Mouse (Mus musculus) limb, embryonic 10.5 days (tissue): ENCODE results near the gene Gm3402. TPM values are rescaled to one million over a fixed set of nuclear protein-coding genes. Genes with fewer than 3 reads are reported as not detected.
"Not testable (repeated sequence)": the region's sequence is repeated elsewhere in the genome, so short reads cannot be mapped to it uniquely, and the experiment has no call there.

ENCODE experiments used
- DNase-seq: peaks from one replicate; pipeline ENCODE4 v3.0.0-alpha.2; 2017; ENCODE audit warnings: low spot score
- H3K27ac ChIP-seq: fragments of 300-500 bp; sonication (generic); 2 replicates; pipeline ENCODE4 v1.5.1; 2016; ENCODE audit warnings: mild to moderate bottlenecking
- H3K27me3 ChIP-seq: fragments of 300-500 bp; sonication (generic); 2 replicates; pipeline ENCODE4 v1.6.1; 2016; ENCODE audit warnings: low read depth, mild to moderate bottlenecking; ENCODE audit not compliant: poor library complexity, severe bottlenecking
- H3K36me3 ChIP-seq: fragments of 300-500 bp; sonication (generic); 2 replicates; pipeline ENCODE4 v1.6.1; 2016; ENCODE audit warnings: mild to moderate bottlenecking, moderate library complexity
- H3K4me1 ChIP-seq: fragments of 300-500 bp; sonication (generic); 2 replicates; pipeline ENCODE4 v1.6.1; 2016
- H3K4me3 ChIP-seq: fragments of 300-500 bp; sonication (generic); 2 replicates; pipeline ENCODE4 v1.5.1; 2016; ENCODE audit warnings: mild to moderate bottlenecking, moderate library complexity
- H3K9me3 ChIP-seq: fragments of 300-500 bp; sonication (generic); replicated peaks from 2 replicates; pipeline ENCODE4 v1.6.1; 2016; ENCODE audit warnings: mild to moderate bottlenecking
- WGBS: fragments of 180-500 bp; shearing (Covaris S2); methylation state at CpG from one replicate; pipeline ENCODE4 v1.1.7; 2016; 5-methylcytosine and 5-hydroxymethylcytosine counted together
- polyA plus RNA-seq: library from polyadenylated mRNA; unstranded; fragments of >200 nt; fragmentation: Nextera tagmentation; extraction: Ambion mirVana; gene quantifications from 2 replicates; pipeline ENCODE4 v1.2.1, GENCODE M21; 2016

Gm3402 gene
- not detected in 2 replicates for polyA plus RNA-seq

DNA sequence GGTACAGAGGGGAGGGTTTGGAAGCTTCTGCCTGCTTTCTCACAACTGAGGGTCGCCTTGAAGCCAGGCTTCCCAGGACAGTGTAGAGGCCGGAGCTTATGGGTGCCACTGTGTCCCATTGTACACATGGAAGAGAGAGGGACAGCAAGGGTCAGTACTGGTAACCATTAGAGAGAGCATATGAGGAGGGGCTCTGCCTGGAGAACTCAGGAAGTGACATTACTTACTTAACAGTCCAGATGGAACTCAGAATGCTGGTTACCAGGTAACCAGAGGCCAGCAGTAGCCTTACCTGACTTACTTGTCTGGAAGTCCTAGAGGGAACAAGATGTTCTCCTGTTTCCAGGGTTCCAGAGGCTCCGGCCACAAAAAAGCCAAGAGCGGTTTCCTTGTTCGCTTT is at the start of gene Gm3402:
Gene Gm3402, plus strand, starts transcription at position 301 of the 400 bp plus-strand sequence.
- not testable (repeated sequence) for H3K27ac ChIP-seq, H3K36me3 ChIP-seq, H3K4me1 ChIP-seq, DNase-seq, H3K27me3 ChIP-seq, H3K4me3 ChIP-seq, H3K9me3 ChIP-seq
- WGBS: 90% methylated on average over 2 of the region's 5 CpGs

DNA sequence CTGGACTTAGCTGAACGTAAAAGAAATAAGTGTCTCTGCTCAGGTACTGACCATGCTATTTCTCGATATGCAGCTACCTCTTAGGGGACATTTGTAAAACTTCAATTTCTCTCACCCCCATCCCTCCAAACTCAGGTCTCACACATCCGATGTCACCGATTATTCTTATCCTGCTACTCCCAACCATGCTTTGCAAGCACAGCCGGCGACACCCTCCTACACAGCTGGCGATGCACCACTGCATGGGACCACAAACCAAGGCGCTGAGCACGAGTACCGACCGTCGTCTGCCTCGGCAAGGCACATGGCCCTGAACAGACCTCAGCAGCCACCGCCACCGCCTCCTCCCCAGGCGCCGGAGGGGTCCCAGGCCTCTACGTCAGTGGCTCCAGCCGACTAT is 47.3 kb upstream of the Gm3402 start:
- DNase-seq: no peak
- Histone ChIP-seq H3K4me3 (no peak overlapping the region), H3K9me3 (no peaks in the 10 kb centered on the region), H3K27me3 (no peaks in the 10 kb centered on the region), H3K4me1 (no peaks in the 10 kb centered on the region), H3K27ac (no peak overlapping the region), H3K36me3 (peaks cover 5% of the 10 kb centered on the region; the same call in 1 of the 2 replicates)
- WGBS: 95% methylated on average over 19 of the region's 19 CpGs

DNA sequence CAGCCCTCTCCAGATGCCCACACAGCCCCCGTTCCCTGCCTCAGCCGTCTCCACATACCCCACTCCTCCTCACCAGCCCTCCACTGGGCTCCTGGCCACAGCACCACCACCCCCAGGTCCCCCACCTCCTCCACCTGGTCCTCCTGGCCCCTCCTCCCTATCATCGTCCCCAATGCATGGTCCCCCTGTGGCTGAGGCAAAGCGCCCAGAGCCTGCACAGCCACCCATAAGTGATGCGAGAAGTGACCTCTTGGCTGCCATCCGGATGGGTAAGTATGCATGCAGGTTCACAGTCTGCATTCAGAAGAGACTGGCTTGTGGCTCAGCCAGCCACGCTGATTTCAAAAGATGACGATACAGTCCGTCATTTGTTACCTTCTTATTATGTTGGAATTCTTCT is 45.6 kb upstream of the Gm3402 start:
- peaks cover 5% of the 10 kb centered on the region; the same call in 1 of the 2 replicates for H3K36me3 ChIP-seq
- H3K9me3 ChIP-seq: no peaks in the 10 kb centered on the region
- DNase-seq: no peak
- no peak overlapping the region for H3K27ac ChIP-seq
- H3K4me3 ChIP-seq: no peak overlapping the region
- no peaks in the 10 kb centered on the region for H3K4me1 ChIP-seq
- 92% methylated on average over 9 of the region's 9 CpGs for WGBS
- no peaks in the 10 kb centered on the region for H3K27me3 ChIP-seq

DNA sequence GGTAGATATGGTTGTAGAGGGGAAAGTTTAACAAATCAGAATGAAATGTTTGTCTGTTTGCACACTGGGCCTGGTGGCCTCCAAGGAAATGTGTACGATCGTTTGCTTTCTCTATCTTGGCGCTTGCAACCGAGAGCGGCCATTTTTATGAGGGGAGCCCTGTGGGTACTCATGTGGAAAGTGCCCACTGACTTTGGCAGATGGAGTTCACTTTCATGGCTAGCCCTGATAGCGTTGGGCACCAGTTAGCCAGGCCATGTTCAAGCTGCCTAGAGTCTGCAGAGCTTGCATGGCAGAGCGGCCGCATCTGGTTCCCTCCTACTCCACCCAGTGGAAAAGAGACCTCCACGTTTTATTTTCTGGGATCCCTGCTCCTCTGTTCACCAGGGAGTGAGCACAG is 43.1 kb upstream of the Gm3402 start:
- H3K27me3 ChIP-seq: no peaks in the 10 kb centered on the region
- WGBS: 89% methylated on average over 9 of the region's 9 CpGs

DNA sequence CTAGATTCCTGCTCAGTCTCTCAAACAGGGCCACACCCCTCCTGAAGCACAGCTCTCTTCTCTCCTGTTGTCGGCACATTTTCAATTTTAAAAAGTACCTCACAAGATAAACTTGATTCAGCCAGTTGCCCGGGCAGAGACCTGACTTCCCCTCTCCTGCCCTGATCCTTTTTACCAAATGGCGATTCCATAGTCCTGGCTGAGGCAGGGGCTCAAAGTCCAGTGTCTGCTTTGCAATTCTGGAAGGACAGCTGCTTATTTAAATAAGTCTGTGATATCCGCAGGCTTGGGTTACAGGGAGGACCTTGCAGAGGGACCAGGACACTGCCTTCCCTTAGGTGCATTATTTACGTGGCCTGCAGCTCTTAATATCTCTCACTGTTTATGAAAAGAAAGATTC is 42.6 kb upstream of the Gm3402 start:
- 91% methylated on average over 5 of the region's 5 CpGs for WGBS
- DNase-seq: no peak
- Histone ChIP-seq H3K4me3 (no peak overlapping the region), H3K27ac (no peak overlapping the region), H3K27me3 (no peaks in the 10 kb centered on the region), H3K36me3 (peaks cover 5% of the 10 kb centered on the region; the same call in 1 of the 2 replicates), H3K9me3 (no peaks in the 10 kb centered on the region), H3K4me1 (no peaks in the 10 kb centered on the region)

More for the DNA sequence above, 43.1 kb upstream of the Gm3402 start:
- no peak for DNase-seq
- peaks cover 5% of the 10 kb centered on the region; the same call in 1 of the 2 replicates for H3K36me3 ChIP-seq
- no peaks in the 10 kb centered on the region for H3K9me3 ChIP-seq
- H3K27ac ChIP-seq: no peak overlapping the region
- H3K4me3 ChIP-seq: no peak overlapping the region
- no peaks in the 10 kb centered on the region for H3K4me1 ChIP-seq

DNA sequence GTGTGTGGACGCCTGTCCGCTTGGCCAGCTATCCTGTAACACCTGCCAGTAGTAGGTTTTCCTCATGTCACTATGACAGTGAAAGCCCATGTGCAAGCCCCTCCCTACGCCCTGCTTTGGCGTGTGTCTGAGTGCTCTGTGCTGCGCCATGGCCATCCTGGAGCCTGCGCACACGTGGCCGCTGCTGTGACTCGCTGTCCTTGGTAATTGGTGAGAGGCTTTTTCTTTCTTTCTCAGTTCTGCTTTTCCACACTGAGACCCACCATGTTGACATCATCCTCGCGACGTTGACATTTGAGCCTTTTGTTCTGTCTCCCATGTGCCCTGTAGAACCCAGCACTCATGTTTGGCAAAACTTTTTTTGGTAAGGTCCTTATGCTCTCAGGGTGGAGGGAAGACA is 42.1 kb upstream of the Gm3402 start:
- peaks cover 5% of the 10 kb centered on the region; the same call in 1 of the 2 replicates for H3K36me3 ChIP-seq
- WGBS: 94% methylated on average over 12 of the region's 12 CpGs
- no peak for DNase-seq

DNA sequence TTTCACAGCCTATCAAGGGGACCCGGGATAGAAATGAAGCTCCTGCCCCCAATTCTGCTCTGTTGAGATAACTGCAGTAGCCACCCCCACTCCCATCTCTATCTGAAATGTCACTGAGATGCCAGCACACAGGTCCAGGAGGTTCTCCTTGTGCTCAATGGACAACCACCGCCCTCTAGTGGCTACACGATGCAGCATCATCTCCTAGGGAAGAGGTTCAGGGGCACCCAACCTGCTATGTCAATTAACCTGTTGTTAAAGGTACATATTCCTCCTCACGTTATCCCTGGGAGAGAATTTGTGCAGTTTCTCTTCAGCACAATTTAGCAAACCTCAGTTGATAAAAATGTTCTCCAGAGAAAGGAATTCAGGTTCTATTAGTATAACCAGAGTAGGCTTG is 34.4 kb upstream of the Gm3402 start:
- not testable (repeated sequence) for H3K36me3 ChIP-seq, DNase-seq
- WGBS: 15% methylated on average over 4 of the region's 4 CpGs

More for the DNA sequence above, 42.1 kb upstream of the Gm3402 start:
- H3K27ac ChIP-seq: no peak overlapping the region
- no peak overlapping the region for H3K4me3 ChIP-seq
- no peaks in the 10 kb centered on the region for H3K4me1 ChIP-seq
- H3K9me3 ChIP-seq: no peaks in the 10 kb centered on the region
- no peaks in the 10 kb centered on the region for H3K27me3 ChIP-seq

DNA sequence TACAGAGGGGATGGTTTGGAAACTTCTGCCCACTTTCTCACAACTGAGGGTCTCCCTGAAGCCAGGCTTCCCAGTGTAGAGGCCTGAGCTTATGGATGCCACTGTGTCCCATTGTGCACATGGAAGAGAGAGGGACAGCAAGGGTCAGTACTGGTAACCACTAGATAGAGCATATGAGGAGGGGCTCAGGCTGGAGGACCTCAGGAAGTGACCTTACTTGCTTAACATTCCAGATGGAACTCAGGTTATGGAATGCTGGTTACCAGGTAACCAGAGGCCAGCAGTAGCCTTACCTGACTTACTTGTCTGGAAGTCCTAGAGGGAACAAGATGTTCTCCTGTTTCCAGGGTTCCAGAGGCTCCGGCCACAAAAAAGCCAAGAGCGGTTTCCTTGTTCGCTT is 32.3 kb upstream of the Gm3402 start, which contains the start of gene Gm6408:
Gene Gm6408, plus strand, starts transcription at position 301 of the 400 bp plus-strand sequence.
- H3K4me3 ChIP-seq, H3K36me3 ChIP-seq, H3K9me3 ChIP-seq, H3K27me3 ChIP-seq, DNase-seq, H3K27ac ChIP-seq, H3K4me1 ChIP-seq: not testable (repeated sequence)
- WGBS: 88% methylated on average over 3 of the region's 3 CpGs

More for the DNA sequence above, 34.4 kb upstream of the Gm3402 start:
- H3K4me3 ChIP-seq, H3K9me3 ChIP-seq, H3K27me3 ChIP-seq, H3K27ac ChIP-seq, H3K4me1 ChIP-seq: not testable (repeated sequence)

DNA sequence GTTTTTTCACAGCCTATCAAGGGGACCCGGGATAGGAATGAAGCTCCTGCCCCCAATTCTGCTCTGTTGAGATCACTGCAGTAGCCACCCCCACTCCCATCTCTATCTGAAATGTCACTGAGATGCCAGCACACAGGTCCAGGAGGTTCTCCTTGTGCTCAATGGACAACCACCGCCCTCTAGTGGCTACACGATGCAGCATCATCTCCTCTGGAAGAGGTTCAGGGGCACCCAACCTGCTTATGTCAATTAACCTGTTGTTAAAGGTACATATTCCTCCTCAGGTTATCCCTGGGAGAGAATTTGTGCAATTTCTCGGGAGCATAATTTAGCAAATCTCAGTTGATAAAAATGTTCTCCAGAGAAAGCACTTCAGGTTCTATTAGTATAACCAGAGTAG is 25.0 kb upstream of the Gm3402 start:
- H3K4me1 ChIP-seq, H3K36me3 ChIP-seq, H3K4me3 ChIP-seq, H3K27me3 ChIP-seq, DNase-seq, H3K27ac ChIP-seq, H3K9me3 ChIP-seq: not testable (repeated sequence)
- 17% methylated on average over 3 of the region's 4 CpGs for WGBS

DNA sequence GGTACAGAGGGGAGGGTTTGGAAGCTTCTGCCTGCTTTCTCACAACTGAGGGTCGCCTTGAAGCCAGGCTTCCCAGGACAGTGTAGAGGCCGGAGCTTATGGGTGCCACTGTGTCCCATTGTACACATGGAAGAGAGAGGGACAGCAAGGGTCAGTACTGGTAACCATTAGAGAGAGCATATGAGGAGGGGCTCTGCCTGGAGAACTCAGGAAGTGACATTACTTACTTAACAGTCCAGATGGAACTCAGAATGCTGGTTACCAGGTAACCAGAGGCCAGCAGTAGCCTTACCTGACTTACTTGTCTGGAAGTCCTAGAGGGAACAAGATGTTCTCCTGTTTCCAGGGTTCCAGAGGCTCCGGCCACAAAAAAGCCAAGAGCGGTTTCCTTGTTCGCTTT is 22.9 kb upstream of the Gm3402 start, which contains the start of gene Gm6370:
Gene Gm6370, plus strand, starts transcription at position 301 of the 400 bp plus-strand sequence.
- WGBS: no CpG with 5 or more reads among the region's 5 CpGs
- H3K27me3 ChIP-seq, H3K4me3 ChIP-seq, H3K4me1 ChIP-seq, H3K27ac ChIP-seq, H3K36me3 ChIP-seq, DNase-seq, H3K9me3 ChIP-seq: not testable (repeated sequence)

DNA sequence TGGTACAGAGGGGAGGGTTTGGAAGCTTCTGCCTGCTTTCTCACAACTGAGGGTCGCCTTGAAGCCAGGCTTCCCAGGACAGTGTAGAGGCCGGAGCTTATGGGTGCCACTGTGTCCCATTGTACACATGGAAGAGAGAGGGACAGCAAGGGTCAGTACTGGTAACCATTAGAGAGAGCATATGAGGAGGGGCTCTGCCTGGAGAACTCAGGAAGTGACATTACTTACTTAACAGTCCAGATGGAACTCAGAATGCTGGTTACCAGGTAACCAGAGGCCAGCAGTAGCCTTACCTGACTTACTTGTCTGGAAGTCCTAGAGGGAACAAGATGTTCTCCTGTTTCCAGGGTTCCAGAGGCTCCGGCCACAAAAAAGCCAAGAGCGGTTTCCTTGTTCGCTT is 11.8 kb upstream of the Gm3402 start, which contains the start of gene 4930449I24Rik:
Gene 4930449I24Rik, plus strand, starts transcription at position 301 of the 400 bp plus-strand sequence.
- not testable (repeated sequence) for H3K4me1 ChIP-seq, DNase-seq, H3K27ac ChIP-seq, H3K36me3 ChIP-seq, H3K9me3 ChIP-seq, H3K27me3 ChIP-seq, H3K4me3 ChIP-seq
- WGBS: no CpG with 5 or more reads among the region's 5 CpGs

DNA sequence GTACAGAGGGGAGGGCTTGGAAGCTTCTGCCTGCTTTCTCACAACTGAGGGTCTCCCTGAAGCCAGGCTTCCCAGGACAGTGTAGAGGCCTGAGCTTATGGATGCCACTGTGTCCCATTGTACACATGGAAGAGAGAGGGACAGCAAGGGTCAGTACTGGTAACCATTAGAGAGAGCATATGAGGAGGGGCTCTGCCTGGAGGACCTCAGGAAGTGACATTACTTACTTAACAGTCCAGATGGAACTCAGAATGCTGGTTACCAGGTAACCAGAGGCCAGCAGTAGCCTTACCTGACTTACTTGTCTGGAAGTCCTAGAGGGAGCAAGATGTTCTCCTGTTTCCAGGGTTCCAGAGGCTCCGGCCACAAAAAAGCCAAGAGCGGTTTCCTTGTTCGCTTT is 11.6 kb downstream of the Gm3402 start, which contains the start of gene Gm3404:
Gene Gm3404, plus strand, starts transcription at position 301 of the 400 bp plus-strand sequence.
- not testable (repeated sequence) for H3K36me3 ChIP-seq, H3K9me3 ChIP-seq, H3K4me3 ChIP-seq, H3K4me1 ChIP-seq, DNase-seq, H3K27me3 ChIP-seq, H3K27ac ChIP-seq
- 93% methylated on average over 3 of the region's 3 CpGs for WGBS

DNA sequence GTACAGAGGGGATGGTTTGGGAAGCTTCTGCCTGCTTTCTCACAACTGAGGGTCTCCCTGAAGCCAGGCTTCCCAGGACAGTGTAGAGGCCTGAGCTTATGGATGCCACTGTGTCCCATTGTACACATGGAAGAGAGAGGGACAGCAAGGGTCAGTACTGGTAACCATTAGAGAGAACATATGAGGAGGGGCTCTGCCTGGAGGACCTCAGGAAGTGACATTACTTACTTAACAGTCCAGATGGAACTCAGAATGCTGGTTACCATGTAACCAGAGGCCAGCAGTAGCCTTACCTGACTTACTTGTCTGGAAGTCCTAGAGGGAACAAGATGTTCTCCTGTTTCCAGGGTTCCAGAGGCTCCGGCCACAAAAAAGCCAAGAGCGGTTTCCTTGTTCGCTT is 23.4 kb downstream of the Gm3402 start, which contains the start of gene Gm3409:
Gene Gm3409, plus strand, starts transcription at position 301 of the 400 bp plus-strand sequence.
- H3K4me1 ChIP-seq, H3K4me3 ChIP-seq, H3K36me3 ChIP-seq, H3K9me3 ChIP-seq, DNase-seq, H3K27me3 ChIP-seq, H3K27ac ChIP-seq: not testable (repeated sequence)
- 87% methylated on average over 3 of the region's 3 CpGs for WGBS

DNA sequence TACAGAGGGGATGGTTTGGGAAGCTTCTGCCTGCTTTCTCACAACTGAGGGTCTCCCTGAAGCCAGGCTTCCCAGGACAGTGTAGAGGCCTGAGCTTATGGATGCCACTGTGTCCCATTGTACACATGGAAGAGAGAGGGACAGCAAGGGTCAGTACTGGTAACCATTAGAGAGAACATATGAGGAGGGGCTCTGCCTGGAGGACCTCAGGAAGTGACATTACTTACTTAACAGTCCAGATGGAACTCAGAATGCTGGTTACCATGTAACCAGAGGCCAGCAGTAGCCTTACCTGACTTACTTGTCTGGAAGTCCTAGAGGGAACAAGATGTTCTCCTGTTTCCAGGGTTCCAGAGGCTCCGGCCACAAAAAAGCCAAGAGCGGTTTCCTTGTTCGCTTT is 41.9 kb downstream of the Gm3402 start, which contains the start of gene Gm3415:
Gene Gm3415, plus strand, starts transcription at position 301 of the 400 bp plus-strand sequence.
- not testable (repeated sequence) for H3K36me3 ChIP-seq, H3K4me1 ChIP-seq, H3K9me3 ChIP-seq, DNase-seq, H3K4me3 ChIP-seq, H3K27me3 ChIP-seq, H3K27ac ChIP-seq
- no CpG with 5 or more reads among the region's 3 CpGs for WGBS
